Mouse (Mus musculus): Measurements from ENCODE around the gene Ost4. TPM values are rescaled to one million over a fixed set of nuclear protein-coding genes. Genes with fewer than 3 reads are reported as not detected.

The Ost4 gene
- polyA plus RNA-seq, 1 experiment from 2014 or later, result 446 TPM

DNA sequence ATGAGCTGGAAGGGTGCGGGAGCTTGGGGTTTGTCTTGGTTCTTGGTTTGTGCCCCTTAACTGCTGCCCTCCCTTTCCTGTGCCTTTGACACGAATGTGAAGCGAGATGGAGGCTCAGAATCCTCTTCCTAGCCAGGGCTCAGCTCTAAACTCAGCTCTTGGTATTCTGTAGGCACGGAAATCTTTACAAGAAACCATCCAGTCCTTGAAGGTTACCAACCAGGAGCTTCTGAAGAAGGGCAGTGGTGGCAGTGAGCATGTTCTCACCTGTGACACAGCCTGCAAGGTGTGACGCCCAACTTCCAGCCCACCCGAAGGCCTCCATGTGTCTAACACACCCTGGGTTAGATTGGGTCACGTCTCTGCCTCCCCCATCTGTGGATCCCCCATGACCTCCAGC is 33.2 kb downstream of the Ost4 start:
- Histone ChIP-seq H3K9me3 (ENCODE audit: control insufficient read depth, low read length) (no peaks in the 10 kb centered on the region), H3K4me2 (ENCODE audit: low read depth, low read length) (no peak overlapping the region), H3K27ac (ENCODE audit: low read length) (no peak overlapping the region), H3K9ac (ENCODE audit: low read length) (no peak overlapping the region), H3K27me3 (ENCODE audit: control insufficient read depth, insufficient read depth, low read depth, low read length) (no peaks in the 10 kb centered on the region), H3K4me1 (replicated peaks; ENCODE audit: control insufficient read depth, insufficient read depth, low read length) (peaks cover 7% of the 10 kb centered on the region), H3K4me3 (ENCODE audit: low read length) (no peak overlapping the region), H3K36me3 (ENCODE audit: control insufficient read depth, insufficient read depth, low read length) (peaks cover 56% of the 10 kb centered on the region)
- 79% methylated on average over 7 of the region's 7 CpGs for WGBS
- no peak for ATAC-seq (ENCODE audit: low read depth)

DNA sequence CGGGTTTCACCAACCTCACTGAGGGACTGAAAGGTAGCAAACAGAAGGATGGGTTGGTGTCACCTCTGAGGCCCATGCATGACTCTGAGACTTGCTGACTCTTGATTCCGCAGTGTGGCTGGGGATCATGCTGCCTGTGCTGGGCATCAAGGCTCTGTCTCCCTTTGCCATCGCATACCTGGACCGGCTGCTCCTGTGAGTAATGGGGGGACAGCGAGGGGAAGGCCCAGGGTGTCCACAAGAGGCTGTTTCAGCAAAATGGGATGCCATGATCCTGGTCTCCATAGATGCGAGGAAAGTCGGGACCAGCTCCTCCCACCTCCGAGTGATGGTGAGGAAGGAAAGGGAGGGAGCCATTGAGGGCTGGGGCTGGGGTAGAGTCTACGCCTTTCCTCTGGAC is 35.0 kb downstream of the Ost4 start:
- Histone ChIP-seq H3K27ac (ENCODE audit: low read length) (no peak overlapping the region), H3K9me3 (ENCODE audit: control insufficient read depth, low read length) (no peaks in the 10 kb centered on the region), H3K27me3 (ENCODE audit: control insufficient read depth, insufficient read depth, low read depth, low read length) (no peaks in the 10 kb centered on the region), H3K4me1 (replicated peaks; ENCODE audit: control insufficient read depth, insufficient read depth, low read length) (peaks cover 11% of the 10 kb centered on the region), H3K4me3 (ENCODE audit: low read length) (no peak overlapping the region), H3K9ac (ENCODE audit: low read length) (no peak overlapping the region), H3K36me3 (ENCODE audit: control insufficient read depth, insufficient read depth, low read length) (peaks cover 54% of the 10 kb centered on the region), H3K4me2 (ENCODE audit: low read depth, low read length) (no peak overlapping the region)
- ATAC-seq (ENCODE audit: low read depth), result no peak
- 88% methylated on average over 9 of the region's 9 CpGs for WGBS

DNA sequence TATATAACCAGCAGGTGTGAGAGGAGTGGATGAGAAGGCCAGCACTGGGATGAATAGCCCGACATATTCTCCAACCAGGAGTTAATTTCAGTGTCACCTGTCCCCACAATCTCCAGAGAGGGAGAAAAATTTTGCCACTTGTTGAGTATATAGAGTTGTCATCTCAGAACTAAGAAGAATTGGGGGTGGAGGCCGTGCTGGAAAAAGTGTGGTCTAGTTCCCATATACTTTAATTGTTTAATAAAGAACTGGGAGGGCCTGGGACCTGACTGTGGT is 37.5 kb downstream of the Ost4 start:
- no peaks in the 10 kb centered on the region for H3K9me3 ChIP-seq (ENCODE audit: control insufficient read depth, low read length)
- H3K4me3 ChIP-seq (ENCODE audit: low read length), result peak overlapping the region; percentile 87
- 13% methylated on average over 2 of the region's 2 CpGs for WGBS
- H3K4me1 ChIP-seq (replicated peaks; ENCODE audit: control insufficient read depth, insufficient read depth, low read length), result peaks cover 11% of the 10 kb centered on the region
- no peak for ATAC-seq (ENCODE audit: low read depth)
- H3K9ac ChIP-seq (ENCODE audit: low read length), result peak overlapping the region; percentile 91
- H3K36me3 ChIP-seq (ENCODE audit: control insufficient read depth, insufficient read depth, low read length), result peaks cover 32% of the 10 kb centered on the region
- peak overlapping the region; percentile 45 for H3K27ac ChIP-seq (ENCODE audit: low read length)
- peak overlapping the region; percentile 85 for H3K4me2 ChIP-seq (ENCODE audit: low read depth, low read length)
- no peaks in the 10 kb centered on the region for H3K27me3 ChIP-seq (ENCODE audit: control insufficient read depth, insufficient read depth, low read depth, low read length)

DNA sequence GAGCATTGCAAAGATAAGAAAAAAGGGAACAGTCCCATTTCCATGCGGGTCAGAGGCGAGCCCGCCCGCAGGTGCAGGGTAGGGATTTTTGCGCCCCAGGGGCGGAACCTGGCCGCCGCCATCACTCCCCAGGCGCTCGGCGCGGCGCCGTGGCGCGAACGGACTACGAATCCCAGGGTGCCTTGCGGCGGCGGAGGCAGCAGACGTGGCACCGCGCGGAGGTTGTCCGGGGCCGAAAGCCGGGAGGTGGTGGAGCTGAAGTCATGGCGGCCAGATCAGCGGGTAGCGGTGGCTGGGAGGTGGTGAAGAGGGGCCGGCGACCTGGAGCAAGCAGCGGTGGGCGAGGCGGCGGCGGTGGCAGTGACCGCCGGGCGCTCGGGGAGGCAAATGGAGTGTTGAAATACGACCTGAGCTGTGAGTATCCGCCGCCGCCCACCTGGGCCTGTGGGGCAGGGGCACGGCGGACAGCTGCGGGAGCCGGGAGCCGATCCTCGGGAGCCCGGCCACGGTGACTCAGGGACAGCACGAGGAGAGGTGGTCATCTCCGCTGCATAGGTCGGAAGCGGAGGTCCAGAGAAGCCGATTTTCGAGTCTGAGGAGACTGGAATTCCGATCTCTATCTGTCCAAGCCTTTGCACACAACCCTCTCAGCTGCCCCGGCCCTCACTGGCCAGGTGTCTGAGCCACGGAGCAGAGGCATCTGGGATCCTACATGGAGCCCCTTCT is 38.0 kb downstream of the Ost4 start:
- Histone ChIP-seq H3K4me3 (ENCODE audit: low read length) (peak overlapping the region; percentile 87), H3K27me3 (ENCODE audit: control insufficient read depth, insufficient read depth, low read depth, low read length) (no peaks in the 10 kb centered on the region), H3K9me3 (ENCODE audit: control insufficient read depth, low read length) (no peaks in the 10 kb centered on the region), H3K36me3 (ENCODE audit: control insufficient read depth, insufficient read depth, low read length) (peaks cover 27% of the 10 kb centered on the region), H3K4me1 (replicated peaks; ENCODE audit: control insufficient read depth, insufficient read depth, low read length) (peaks cover 11% of the 10 kb centered on the region), H3K9ac (ENCODE audit: low read length) (peak overlapping the region; percentile 91), H3K27ac (ENCODE audit: low read length) (peak overlapping the region; percentile 45), H3K4me2 (ENCODE audit: low read depth, low read length) (peak overlapping the region; percentile 85)
- peak; percentile 95 for ATAC-seq (ENCODE audit: low read depth)
- under 1% methylated on average over 63 of the region's 63 CpGs for WGBS

DNA sequence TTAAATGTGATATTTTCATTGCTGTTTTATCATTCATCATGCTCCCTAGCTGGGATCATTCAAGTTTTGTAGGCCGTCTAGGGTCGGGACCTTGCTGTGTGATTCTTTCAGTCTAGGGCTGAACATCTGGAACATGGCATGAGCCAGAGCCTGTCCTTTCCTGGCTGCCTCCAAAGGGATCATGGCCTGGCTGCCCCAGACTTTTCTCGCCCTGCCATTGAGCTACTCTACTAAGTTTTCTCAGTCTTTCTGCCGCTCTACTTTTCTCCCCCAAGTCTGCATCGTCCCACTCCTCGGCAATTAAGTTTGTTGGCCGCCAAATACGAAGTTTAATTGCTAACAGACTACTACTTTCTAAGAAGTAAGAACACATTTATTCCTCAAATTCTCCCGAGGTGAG is 38.6 kb downstream of the Ost4 start:
- Histone ChIP-seq H3K27ac (ENCODE audit: low read length) (peak overlapping the region; percentile 38; the same call in 1 of the 2 replicates), H3K4me3 (ENCODE audit: low read length) (peak overlapping the region; percentile 87), H3K9ac (ENCODE audit: low read length) (peak overlapping the region; percentile 91), H3K9me3 (ENCODE audit: control insufficient read depth, low read length) (no peaks in the 10 kb centered on the region), H3K27me3 (ENCODE audit: control insufficient read depth, insufficient read depth, low read depth, low read length) (no peaks in the 10 kb centered on the region), H3K4me2 (ENCODE audit: low read depth, low read length) (peak overlapping the region; percentile 85), H3K4me1 (replicated peaks; ENCODE audit: control insufficient read depth, insufficient read depth, low read length) (peaks cover 11% of the 10 kb centered on the region), H3K36me3 (ENCODE audit: control insufficient read depth, insufficient read depth, low read length) (peaks cover 21% of the 10 kb centered on the region)
- WGBS, result 15% methylated on average over 9 of the region's 9 CpGs
- ATAC-seq (ENCODE audit: low read depth), result peak; percentile 32; the same call in 1 of the 2 replicates

DNA sequence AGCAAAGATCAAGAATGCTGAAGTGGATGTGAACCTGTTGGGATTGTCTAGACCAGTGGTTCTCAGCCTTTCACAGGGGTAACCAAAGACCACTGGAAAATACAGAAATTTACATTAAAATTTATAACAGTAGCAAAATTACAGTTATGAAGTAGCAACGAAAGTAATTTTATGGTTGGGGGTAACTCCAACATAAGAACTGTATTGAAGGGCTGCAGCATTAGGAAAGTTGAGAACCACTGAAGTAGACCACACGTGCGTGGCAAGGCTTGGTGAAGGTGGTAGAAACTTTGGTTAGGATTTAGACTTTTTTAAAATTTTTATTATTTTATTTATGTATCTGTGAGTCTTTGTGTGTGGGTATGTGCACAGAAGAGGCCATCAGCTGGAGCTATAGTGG is 39.9 kb downstream of the Ost4 start, which contains the start of gene Tmem214:
Tmem214 (plus strand) TSS at position 301 of the 400 bp plus-strand sequence.
- 89% methylated on average over 3 of the region's 3 CpGs for WGBS
- peak within 1 kb of the TSS; percentile 85 for H3K4me2 ChIP-seq (ENCODE audit: low read depth, low read length)
- peaks cover 11% of the 10 kb centered on the region for H3K4me1 ChIP-seq (replicated peaks; ENCODE audit: control insufficient read depth, insufficient read depth, low read length)
- no peaks in the 10 kb centered on the region for H3K27me3 ChIP-seq (ENCODE audit: control insufficient read depth, insufficient read depth, low read depth, low read length)
- H3K9ac ChIP-seq (ENCODE audit: low read length), result no peak within 1 kb of the TSS
- ATAC-seq (ENCODE audit: low read depth), result no peak
- H3K27ac ChIP-seq (ENCODE audit: low read length), result no peak within 1 kb of the TSS
- H3K9me3 ChIP-seq (ENCODE audit: control insufficient read depth, low read length), result no peaks in the 10 kb centered on the region
- peaks cover 13% of the 10 kb centered on the region for H3K36me3 ChIP-seq (ENCODE audit: control insufficient read depth, insufficient read depth, low read length)
- H3K4me3 ChIP-seq (ENCODE audit: low read length), result no peak within 1 kb of the TSS

DNA sequence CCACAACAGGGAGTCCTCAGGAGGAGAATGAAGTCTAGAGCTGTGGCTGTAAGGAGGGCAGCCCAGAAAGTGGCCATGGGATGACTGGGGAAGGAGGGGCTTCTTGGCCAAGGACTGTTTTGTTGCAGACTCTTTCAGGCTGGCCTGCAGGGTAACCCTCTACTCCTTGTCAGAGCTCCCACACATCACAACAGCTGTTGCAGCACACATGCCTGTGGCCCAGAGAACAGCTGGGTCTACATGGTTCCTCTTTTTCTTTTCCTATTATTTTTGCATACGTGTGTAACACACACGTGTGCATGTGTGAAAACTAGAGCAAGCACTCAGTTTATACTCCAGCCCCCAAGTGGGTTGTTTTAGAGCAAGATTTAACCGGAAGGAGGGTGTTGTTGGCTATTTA is 40.7 kb downstream of the Ost4 start:
- H3K4me1 ChIP-seq (replicated peaks; ENCODE audit: control insufficient read depth, insufficient read depth, low read length), result peaks cover 11% of the 10 kb centered on the region
- no peak for ATAC-seq (ENCODE audit: low read depth)
- H3K4me3 ChIP-seq (ENCODE audit: low read length), result no peak overlapping the region
- WGBS, result 82% methylated on average over 3 of the region's 3 CpGs
- no peaks in the 10 kb centered on the region for H3K9me3 ChIP-seq (ENCODE audit: control insufficient read depth, low read length)
- H3K27me3 ChIP-seq (ENCODE audit: control insufficient read depth, insufficient read depth, low read depth, low read length), result no peaks in the 10 kb centered on the region
- H3K9ac ChIP-seq (ENCODE audit: low read length), result no peak overlapping the region
- peaks cover 6% of the 10 kb centered on the region for H3K36me3 ChIP-seq (ENCODE audit: control insufficient read depth, insufficient read depth, low read length)
- H3K27ac ChIP-seq (ENCODE audit: low read length), result no peak overlapping the region
- H3K4me2 ChIP-seq (ENCODE audit: low read depth, low read length), result no peak overlapping the region

DNA sequence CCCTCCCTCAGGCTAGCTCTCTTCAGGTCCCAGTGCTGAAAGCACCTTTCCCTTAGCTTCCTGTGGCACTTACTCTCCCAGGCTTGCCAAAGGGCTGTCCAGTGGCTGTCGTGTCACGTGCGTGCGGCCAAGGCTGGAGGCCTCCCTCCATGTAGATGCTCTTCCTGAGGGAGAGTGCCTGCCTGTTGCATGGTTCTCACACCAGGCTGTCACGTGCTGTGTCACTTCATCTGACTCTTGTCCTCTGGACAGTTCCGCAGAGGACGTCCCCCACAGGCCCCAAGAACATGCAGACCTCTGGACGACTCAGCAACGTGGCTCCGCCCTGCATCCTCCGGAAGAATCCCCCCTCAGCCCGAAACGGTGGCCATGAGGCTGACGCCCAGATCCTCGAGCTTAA is 43.3 kb downstream of the Ost4 start:
- Histone ChIP-seq H3K27ac (ENCODE audit: low read length) (no peak overlapping the region), H3K4me3 (ENCODE audit: low read length) (no peak overlapping the region), H3K36me3 (ENCODE audit: control insufficient read depth, insufficient read depth, low read length) (no peaks in the 10 kb centered on the region), H3K27me3 (ENCODE audit: control insufficient read depth, insufficient read depth, low read depth, low read length) (no peaks in the 10 kb centered on the region), H3K9ac (ENCODE audit: low read length) (no peak overlapping the region), H3K9me3 (ENCODE audit: control insufficient read depth, low read length) (no peaks in the 10 kb centered on the region), H3K4me1 (replicated peaks; ENCODE audit: control insufficient read depth, insufficient read depth, low read length) (0 out of 2 replicates have a peak, but pooled peaks cover 4% of the 10 kb centered on the region), H3K4me2 (ENCODE audit: low read depth, low read length) (no peak overlapping the region)
- 33% methylated on average over 15 of the region's 15 CpGs for WGBS
- peak; percentile 32 for ATAC-seq (ENCODE audit: low read depth)

DNA sequence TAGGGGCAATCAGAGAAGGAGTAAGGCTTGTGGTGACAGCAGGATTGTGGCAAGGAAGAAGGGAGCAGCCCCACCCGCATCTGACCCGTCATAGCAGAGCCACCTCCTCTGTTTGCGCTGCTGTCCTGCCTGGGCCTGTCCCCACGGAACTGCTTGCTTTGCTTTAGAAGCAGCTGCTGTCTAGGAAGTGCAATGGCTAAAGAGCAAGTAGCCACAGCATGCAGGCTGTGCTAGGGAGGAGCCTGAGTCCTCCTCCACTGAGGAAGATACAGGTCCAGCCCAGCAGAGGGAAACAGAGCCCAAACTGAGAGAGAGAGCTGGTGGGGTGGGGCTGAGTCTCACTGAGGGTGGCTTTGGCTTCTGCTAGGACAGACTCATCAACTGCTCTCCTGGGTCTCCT is 43.7 kb downstream of the Ost4 start:
- Histone ChIP-seq H3K9ac (ENCODE audit: low read length) (no peak overlapping the region), H3K9me3 (ENCODE audit: control insufficient read depth, low read length) (no peaks in the 10 kb centered on the region), H3K4me3 (ENCODE audit: low read length) (no peak overlapping the region), H3K4me2 (ENCODE audit: low read depth, low read length) (no peak overlapping the region), H3K36me3 (ENCODE audit: control insufficient read depth, insufficient read depth, low read length) (no peaks in the 10 kb centered on the region), H3K27ac (ENCODE audit: low read length) (no peak overlapping the region), H3K27me3 (ENCODE audit: control insufficient read depth, insufficient read depth, low read depth, low read length) (no peaks in the 10 kb centered on the region), H3K4me1 (replicated peaks; ENCODE audit: control insufficient read depth, insufficient read depth, low read length) (0 out of 2 replicates have a peak, but pooled peaks cover under 1% of the 10 kb centered on the region)
- ATAC-seq (ENCODE audit: low read depth), result peak; percentile 70
- WGBS, result 56% methylated on average over 4 of the region's 4 CpGs

Data from lung, embryonic 16.5 days (tissue).